Mouse (Mus musculus): ENCODE data around the gene Hist1h4d. TPM values are rescaled to one million over a fixed set of nuclear protein-coding genes. Genes with fewer than 3 reads are reported as not detected.
"Not testable (repeated sequence)": the region's sequence is repeated elsewhere in the genome, so short reads cannot be mapped to it uniquely, and the experiment has no call there.

Gene Hist1h4d
- polyA plus RNA-seq, 1 experiment: 13.6 TPM

- no peak for DNase-seq (ENCODE audit: low read depth, low spot score)
- WGBS: 93% methylated on average over 7 of the region's 7 CpGs
Observed at GRCm38 (mm10) chr13:23591206-23591605, 9.8 kb downstream of the Hist1h4d start.

- 85% methylated on average over 7 of the region's 7 CpGs for WGBS
- DNase-seq (ENCODE audit: low read depth, low spot score): not testable (repeated sequence)
Observed at GRCm38 (mm10) chr13:23591886-23592285, 10.5 kb downstream of the Hist1h4d start.

- DNase-seq (ENCODE audit: low read depth, low spot score): no peak
Observed at GRCm38 (mm10) chr13:23592614-23593013, 11.2 kb downstream of the Hist1h4d start.

GRCm38 (mm10) chr13:23593051-23593770 is 11.8 kb downstream of the Hist1h4d start:
- DNase-seq (ENCODE audit: low read depth, low spot score): no peak
- 23% methylated on average over 5 of the region's 5 CpGs for WGBS

More at GRCm38 (mm10) chr13:23592614-23593013, 11.2 kb downstream of the Hist1h4d start:
- 40% methylated on average over 7 of the region's 7 CpGs for WGBS

GRCm38 (mm10) chr13:23595185-23595584 is 13.8 kb downstream of the Hist1h4d start:
- no peak for DNase-seq (ENCODE audit: low read depth, low spot score)
- 44% methylated on average over 2 of the region's 2 CpGs for WGBS

GRCm38 (mm10) chr13:23595622-23596372 is 14.4 kb downstream of the Hist1h4d start:
- no peak for DNase-seq (ENCODE audit: low read depth, low spot score)
- 40% methylated on average over 7 of the region's 7 CpGs for WGBS

GRCm38 (mm10) chr13:23597957-23598356 is 16.6 kb downstream of the Hist1h4d start:
- WGBS: 6% methylated on average over 9 of the region's 9 CpGs
- DNase-seq (ENCODE audit: low read depth, low spot score): peak; percentile 74

- WGBS: 68% methylated on average over 7 of the region's 7 CpGs
- DNase-seq (ENCODE audit: low read depth, low spot score): no peak
Observed at GRCm38 (mm10) chr13:23603182-23603699, 21.8 kb downstream of the Hist1h4d start.

- 69% methylated on average over 3 of the region's 3 CpGs for WGBS
- no peak for DNase-seq (ENCODE audit: low read depth, low spot score)
Observed at GRCm38 (mm10) chr13:23604452-23604851, 23.1 kb downstream of the Hist1h4d start.

GRCm38 (mm10) chr13:23605052-23605451 is 23.7 kb downstream of the Hist1h4d start:
- 93% methylated on average over 3 of the region's 3 CpGs for WGBS
- DNase-seq (ENCODE audit: low read depth, low spot score): no peak

- DNase-seq (ENCODE audit: low read depth, low spot score): no peak
- 72% methylated on average over 4 of the region's 4 CpGs for WGBS
Observed at GRCm38 (mm10) chr13:23609209-23609608, 27.8 kb downstream of the Hist1h4d start.

GRCm38 (mm10) chr13:23609844-23610243 is 28.4 kb downstream of the Hist1h4d start:
- no peak for DNase-seq (ENCODE audit: low read depth, low spot score)

- no peak for DNase-seq (ENCODE audit: low read depth, low spot score)
- 85% methylated on average over 2 of the region's 2 CpGs for WGBS
Observed at GRCm38 (mm10) chr13:23610393-23610792, 29.0 kb downstream of the Hist1h4d start.

- DNase-seq (ENCODE audit: low read depth, low spot score): no peak
- 82% methylated on average over 3 of the region's 3 CpGs for WGBS
Observed at GRCm38 (mm10) chr13:23611638-23612037, 30.2 kb downstream of the Hist1h4d start.

GRCm38 (mm10) chr13:23620056-23620732 is 38.8 kb downstream of the Hist1h4d start:
- 28% methylated on average over 12 of the region's 12 CpGs for WGBS
- DNase-seq (ENCODE audit: low read depth, low spot score): no peak

- WGBS: under 1% methylated on average over 27 of the region's 27 CpGs
- DNase-seq (ENCODE audit: low read depth, low spot score): peak; percentile 88
Observed at GRCm38 (mm10) chr13:23620733-23621531, 39.5 kb downstream of the Hist1h4d start, which contains the start of gene Hist1h2be. Gene Hist1h2be (minus strand): TSS chr13:23621124.

- under 1% methylated on average over 18 of the region's 18 CpGs for WGBS
- peak; percentile 57 for DNase-seq (ENCODE audit: low read depth, low spot score)
Observed at GRCm38 (mm10) chr13:23621532-23622174, 40.3 kb downstream of the Hist1h4d start.

- DNase-seq (ENCODE audit: low read depth, low spot score): peak; percentile 65
- under 1% methylated on average over 53 of the region's 53 CpGs for WGBS
Observed at GRCm38 (mm10) chr13:23622175-23622671, 40.8 kb downstream of the Hist1h4d start, which contains the start of gene Hist1h1e. Gene Hist1h1e (minus strand): TSS chr13:23622558.
